16 mouse cellular contexts compared by ENCODE assay signal in genomic region chr7:113172425-113172824, GRCm38 (mm10). TPM values are rescaled to one million over a fixed set of nuclear protein-coding genes. Genes with fewer than 3 reads are reported as not detected.
DNase-seq lines count a peak whose midpoint lies in the region; ATAC-seq and TF ChIP-seq lines count a peak whose summit lies in the region.
"Had no signal": no experiment of that assay in that cellular context is flagged by ENCODE, and none has a peak within 500 bp of the region (broad histone marks: within the 10 kb centered on the region; RNA-seq: fewer than 3 reads in every experiment).

No protein-coding gene starts in this region.

- no peaks in the 10 kb centered on the region; the same call in 1 of the 2 replicates for H3K4me1 ChIP-seq in kidney, adult 2 months (ENCODE audit: control insufficient read depth, insufficient read depth, low read length)
- peaks cover 19% of the 10 kb centered on the region for H3K4me1 ChIP-seq in embryonic fibroblast, embryonic 13.5 days (ENCODE audit: control insufficient read depth, insufficient read depth, low read length)
- peaks cover under 1% of the 10 kb centered on the region; the same call in 1 of the 2 replicates for H3K4me1 ChIP-seq in forebrain, embryonic 10.5 days
- H3K4me1 ChIP-seq: limb, embryonic 15.5 days; midbrain, embryonic 15.5 days; neural tube, embryonic 12.5 days had no signal

- H3K79me2 ChIP-seq in C2C12 (ENCODE audit: control insufficient read depth, insufficient read depth), result no peaks in the 10 kb centered on the region

- 38% methylated on average over 2 of the region's 2 CpGs for WGBS in kidney, adult 2 months
- WGBS in forebrain, embryonic 10.5 days, result 64% methylated on average over 2 of the region's 2 CpGs

- peak overlapping the region; percentile 30; the same call in 1 of the 2 replicates for H3K27ac ChIP-seq in kidney, adult 2 months (ENCODE audit: insufficient read depth, low read depth, low read length)
- H3K27ac ChIP-seq in embryonic fibroblast, embryonic 13.5 days (ENCODE audit: insufficient read depth, low read length), result peak overlapping the region; percentile 93
- no peak overlapping the region for H3K27ac ChIP-seq in forebrain, embryonic 10.5 days
- H3K27ac ChIP-seq: limb, embryonic 15.5 days; midbrain, embryonic 15.5 days; neural tube, embryonic 12.5 days had no signal

- no peaks in the 10 kb centered on the region for H3K36me3 ChIP-seq in kidney, adult 2 months (ENCODE audit: control insufficient read depth, insufficient read depth, low read length)
- no peaks in the 10 kb centered on the region for H3K36me3 ChIP-seq in C2C12 (ENCODE audit: control insufficient read depth, insufficient read depth)
- no peaks in the 10 kb centered on the region for H3K36me3 ChIP-seq in forebrain, embryonic 10.5 days (replicated peaks)
- H3K36me3 ChIP-seq: G1E; limb, embryonic 15.5 days; midbrain, embryonic 15.5 days; neural tube, embryonic 12.5 days had no signal

- no peak overlapping the region for H3ac ChIP-seq in C2C12 (ENCODE audit: control insufficient read depth, insufficient read length, low read depth)

- H3K79me3 ChIP-seq in C2C12 (ENCODE audit: low read depth), result no peaks in the 10 kb centered on the region

- peak; percentile 53 for DNase-seq in kidney, adult 2 months
- DNase-seq in kidney, postnatal 10 days, result no peak
- DNase-seq in NIH3T3 (ENCODE audit: low read depth), result peak; percentile 91
- DNase-seq in forebrain, embryonic 10.5 days (ENCODE audit: extremely low spot score, low spot score), result no peak
- DNase-seq: cerebellum, adult 18-20 months; kidney, postnatal 4 days; lung, postnatal 10 days; spleen, adult 18-20 months had no signal

- no peak for TF ChIP-seq CTCF in kidney, adult 2 months (conservative IDR thresholded peaks at IDR 0.05; ENCODE audit: insufficient read depth, insufficient read length, low read depth, low read length)
- no peak for TF ChIP-seq CTCF in C2C12 (IDR thresholded peaks at IDR 0.05; ENCODE audit: control insufficient read depth, insufficient read depth, insufficient read length)
- TF ChIP-seq CTCF in embryonic fibroblast, embryonic 13.5 days (IDR thresholded peaks at IDR 0.05; ENCODE audit: borderline replicate concordance, insufficient read depth, low read length), result no peak

- no peaks in the 10 kb centered on the region for H3K27me3 ChIP-seq in kidney, adult 2 months (replicated peaks; ENCODE audit: control insufficient read depth, insufficient read depth, low read length)
- no peaks in the 10 kb centered on the region for H3K27me3 ChIP-seq in C2C12 (ENCODE audit: control insufficient read depth, insufficient read depth, insufficient read length)
- H3K27me3 ChIP-seq in forebrain, embryonic 10.5 days (ENCODE audit: poor library complexity, severe bottlenecking), result no peaks in the 10 kb centered on the region
- H3K27me3 ChIP-seq: limb, embryonic 15.5 days; midbrain, embryonic 15.5 days; neural tube, embryonic 12.5 days had no signal

- H3K9me3 ChIP-seq in forebrain, embryonic 10.5 days, result no peaks in the 10 kb centered on the region
- H3K9me3 ChIP-seq: G1E; limb, embryonic 15.5 days; midbrain, embryonic 15.5 days; neural tube, embryonic 12.5 days had no signal

- no peak for ATAC-seq in cerebellum, adult (ENCODE audit: insufficient number of reproducible peaks, low FRiP score, low TSS enrichment)
- ATAC-seq: inflammation-experienced regulatory T-cells, adult 6 months; midbrain, embryonic 15.5 days had no signal

- no peak for TF ChIP-seq POLR2A in kidney, adult 2 months (IDR thresholded peaks at IDR 0.05; ENCODE audit: low read depth, low read length)
- TF ChIP-seq POLR2A in embryonic fibroblast, embryonic 13.5 days (IDR thresholded peaks at IDR 0.05; ENCODE audit: low read depth, low read length), result peak; percentile 59

- no peak overlapping the region for H3K4me3 ChIP-seq in kidney, adult 2 months (ENCODE audit: insufficient read depth, low read depth, low read length)
- H3K4me3 ChIP-seq in C2C12 (ENCODE audit: insufficient read depth, poor library complexity, severe bottlenecking), result no peak overlapping the region
- H3K4me3 ChIP-seq in embryonic fibroblast, embryonic 13.5 days (ENCODE audit: insufficient read depth, low read length), result no peak overlapping the region
- H3K4me3 ChIP-seq in forebrain, embryonic 10.5 days, result no peak overlapping the region
- H3K4me3 ChIP-seq: limb, embryonic 15.5 days; midbrain, embryonic 15.5 days; neural tube, embryonic 12.5 days had no signal

TF ChIP-seq in C2C12, 6 proteins besides CTCF, POLR2A, EP300 and RAD21:
- peak; percentile 6 for TF ChIP-seq FOSL1 (IDR thresholded peaks at IDR 0.05; ENCODE audit: insufficient read depth, low read length, poor library complexity, severe bottlenecking)
- no peak for TF ChIP-seq USF1 (IDR thresholded peaks at IDR 0.05; ENCODE audit: low read depth)
- no peak for TF ChIP-seq MAX (IDR thresholded peaks at IDR 0.05)

RNA-seq across cellular contexts. Expression of gene Arntl, which starts 34.8 kb away (rescaled TPM):
- 6.0 and 7.3 TPM in 2 replicates for polyA plus RNA-seq in kidney, adult 2 months (2012; rRNA removed)
- polyA plus RNA-seq in C2C12 (2012; fragmentation: generic; extraction: Trizol), result 4.0 TPM
- polyA plus RNA-seq in embryonic fibroblast, embryonic 13.5 days (2011; ENCODE audit: insufficient read length, low read depth, missing spikeins), result 24.4 and 27.8 TPM in 2 replicates
- polyA plus RNA-seq in forebrain, embryonic 10.5 days (2016; fragmentation: Nextera tagmentation; extraction: Ambion mirVana), result 7.7 and 8.6 TPM in 2 replicates

Comparison
In these comparisons a context has a peak if more than half of its experiments do, and no peak if none do; other contexts are left out.
1. DNase-seq: peak in kidney, adult 2 months (single experiment) and NIH3T3 (single experiment); none in kidney, postnatal 10 days (single experiment) and forebrain, embryonic 10.5 days (single experiment).